Mouse (Mus musculus): Measurements from ENCODE around the gene Zdhhc17. TPM values are rescaled to one million over a fixed set of nuclear protein-coding genes. Genes with fewer than 3 reads are reported as not detected.

The Zdhhc17 gene
- polyA plus RNA-seq (2014; fragmentation: Nextera tagmentation; extraction: Ambion mirVana), result 23.2 and 25.5 TPM in 2 replicates

GRCm38 (mm10) chr10:111009641-111010479 is at the start of gene Zdhhc17:
TSS of gene Zdhhc17 (minus strand) at chr10:111010140.
- peak within 1 kb of the TSS; percentile 99 for H3K9ac ChIP-seq (replicated peaks; ENCODE audit: low read length)
- H3K4me2 ChIP-seq (ENCODE audit: low read depth, low read length), result peak within 1 kb of the TSS; percentile 87
- under 1% methylated on average over 87 of the region's 112 CpGs for WGBS
- ATAC-seq (replicated peaks; ENCODE audit: insufficient number of reproducible peaks, low FRiP score, low TSS enrichment, low read depth), result peak; percentile 93
- H3K36me3 ChIP-seq (replicated peaks; ENCODE audit: control insufficient read depth, insufficient read depth, low read depth, low read length), result no peaks in the 10 kb centered on the region
- no peaks in the 10 kb centered on the region for H3K27me3 ChIP-seq (ENCODE audit: control insufficient read depth, insufficient read depth, low read length)
- no peaks in the 10 kb centered on the region for H3K9me3 ChIP-seq (replicated peaks; ENCODE audit: control insufficient read depth, low read length)
- peak within 1 kb of the TSS; percentile 92 for H3K4me3 ChIP-seq (ENCODE audit: low read depth, low read length)
- no peaks in the 10 kb centered on the region for H3K4me1 ChIP-seq (ENCODE audit: control insufficient read depth, insufficient read depth, low read length)
- peak; percentile 94 for DNase-seq (ENCODE audit: low spot score)
- H3K27ac ChIP-seq (replicated peaks; ENCODE audit: low read depth, low read length), result peak within 1 kb of the TSS; percentile 98

GRCm38 (mm10) chr10:111055770-111056169 is 45.8 kb upstream of the Zdhhc17 start:
- H3K9me3 ChIP-seq (replicated peaks; ENCODE audit: control insufficient read depth, low read length), result no peaks in the 10 kb centered on the region
- ATAC-seq (replicated peaks; ENCODE audit: insufficient number of reproducible peaks, low FRiP score, low TSS enrichment, low read depth), result 0 out of 2 replicates have a peak, but pooled peaks have one; percentile 31
- H3K4me2 ChIP-seq (ENCODE audit: low read depth, low read length), result no peak overlapping the region
- no peak for DNase-seq (ENCODE audit: low spot score)
- H3K27me3 ChIP-seq (ENCODE audit: control insufficient read depth, insufficient read depth, low read length), result no peaks in the 10 kb centered on the region
- no peaks in the 10 kb centered on the region for H3K36me3 ChIP-seq (replicated peaks; ENCODE audit: control insufficient read depth, insufficient read depth, low read depth, low read length)
- 42% methylated on average over 4 of the region's 4 CpGs for WGBS
- no peak overlapping the region for H3K9ac ChIP-seq (replicated peaks; ENCODE audit: low read length)
- H3K4me3 ChIP-seq (ENCODE audit: low read depth, low read length), result no peak overlapping the region
- no peak overlapping the region for H3K27ac ChIP-seq (replicated peaks; ENCODE audit: low read depth, low read length)
- H3K4me1 ChIP-seq (ENCODE audit: control insufficient read depth, insufficient read depth, low read length), result no peaks in the 10 kb centered on the region

DNA sequence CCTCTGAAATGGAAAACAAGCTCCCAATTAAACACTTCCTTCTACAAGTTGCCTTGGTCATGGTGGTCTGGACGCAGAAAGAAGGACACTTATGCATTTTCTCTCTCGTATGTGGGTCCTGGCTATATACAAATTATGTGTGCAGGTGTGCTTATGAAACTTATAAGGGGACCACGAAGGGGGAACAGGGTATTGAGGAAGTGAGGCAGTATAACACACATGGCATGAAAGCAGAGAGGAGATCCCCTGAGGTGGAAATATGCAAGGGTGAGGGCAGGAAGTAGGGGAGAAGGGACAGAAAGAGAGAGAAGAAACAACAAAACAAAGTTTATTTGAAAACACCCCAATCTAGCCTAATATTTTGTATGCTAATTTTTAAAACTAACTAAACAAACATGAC is 41.7 kb upstream of the Zdhhc17 start:
- Histone ChIP-seq H3K27me3 (ENCODE audit: control insufficient read depth, insufficient read depth, low read length) (no peaks in the 10 kb centered on the region), H3K36me3 (replicated peaks; ENCODE audit: control insufficient read depth, insufficient read depth, low read depth, low read length) (no peaks in the 10 kb centered on the region), H3K4me1 (ENCODE audit: control insufficient read depth, insufficient read depth, low read length) (no peaks in the 10 kb centered on the region), H3K9me3 (replicated peaks; ENCODE audit: control insufficient read depth, low read length) (no peaks in the 10 kb centered on the region), H3K4me3 (ENCODE audit: low read depth, low read length) (no peak overlapping the region), H3K9ac (replicated peaks; ENCODE audit: low read length) (no peak overlapping the region), H3K27ac (replicated peaks; ENCODE audit: low read depth, low read length) (no peak overlapping the region), H3K4me2 (ENCODE audit: low read depth, low read length) (no peak overlapping the region)
- DNase-seq (ENCODE audit: low spot score) (no peak), ATAC-seq (replicated peaks; ENCODE audit: insufficient number of reproducible peaks, low FRiP score, low TSS enrichment, low read depth) (no peak)
- 91% methylated on average over 3 of the region's 3 CpGs for WGBS

DNA sequence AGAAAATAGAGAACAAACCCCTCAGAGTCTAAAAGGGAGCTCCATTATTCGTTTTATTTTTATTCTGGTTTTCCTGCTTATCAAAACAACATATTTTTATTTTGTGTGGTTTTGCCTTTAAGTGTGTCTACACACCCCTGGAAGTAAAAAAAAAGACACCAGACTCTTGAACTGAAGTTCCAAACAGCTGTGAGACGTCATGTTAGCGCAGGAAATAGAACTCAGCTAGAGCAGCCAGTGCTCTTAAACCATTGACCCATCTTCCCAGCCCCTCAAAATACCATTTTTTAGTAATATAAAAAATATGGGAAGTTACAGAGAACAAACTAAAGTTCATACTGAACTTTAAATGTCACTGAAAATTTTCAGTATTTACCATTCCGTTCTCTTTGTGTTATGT is 40.6 kb upstream of the Zdhhc17 start:
- no peak for DNase-seq (ENCODE audit: low spot score)
- no peak for ATAC-seq (replicated peaks; ENCODE audit: insufficient number of reproducible peaks, low FRiP score, low TSS enrichment, low read depth)
- Histone ChIP-seq H3K4me3 (ENCODE audit: low read depth, low read length) (no peak overlapping the region), H3K27ac (replicated peaks; ENCODE audit: low read depth, low read length) (no peak overlapping the region), H3K36me3 (replicated peaks; ENCODE audit: control insufficient read depth, insufficient read depth, low read depth, low read length) (no peaks in the 10 kb centered on the region), H3K9me3 (replicated peaks; ENCODE audit: control insufficient read depth, low read length) (no peaks in the 10 kb centered on the region), H3K4me1 (ENCODE audit: control insufficient read depth, insufficient read depth, low read length) (no peaks in the 10 kb centered on the region), H3K27me3 (ENCODE audit: control insufficient read depth, insufficient read depth, low read length) (no peaks in the 10 kb centered on the region), H3K9ac (replicated peaks; ENCODE audit: low read length) (no peak overlapping the region), H3K4me2 (ENCODE audit: low read depth, low read length) (no peak overlapping the region)
- WGBS, result 78% methylated on average over 4 of the region's 4 CpGs

DNA sequence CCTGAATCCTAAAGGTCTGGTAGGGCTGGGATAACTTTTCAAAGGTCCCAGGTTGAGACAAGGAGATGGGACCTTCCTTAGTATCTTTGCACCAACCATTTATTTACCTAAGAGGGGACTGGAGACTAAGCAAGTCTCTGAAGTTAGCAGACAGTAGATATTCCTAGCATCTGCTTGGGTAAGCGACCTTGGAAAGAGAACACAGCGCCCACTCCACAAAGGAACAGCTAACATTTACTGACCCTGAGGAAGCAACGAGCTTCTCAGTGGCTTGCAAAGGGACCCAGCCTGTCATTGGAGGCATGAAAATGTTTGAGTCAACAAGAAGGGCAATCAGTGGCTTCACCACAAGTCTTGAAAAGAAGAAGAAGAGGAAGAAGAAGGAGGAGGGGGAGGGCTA is 40.1 kb upstream of the Zdhhc17 start:
- 77% methylated on average over 3 of the region's 3 CpGs for WGBS
- Histone ChIP-seq H3K27me3 (ENCODE audit: control insufficient read depth, insufficient read depth, low read length) (no peaks in the 10 kb centered on the region), H3K36me3 (replicated peaks; ENCODE audit: control insufficient read depth, insufficient read depth, low read depth, low read length) (no peaks in the 10 kb centered on the region), H3K4me2 (ENCODE audit: low read depth, low read length) (no peak overlapping the region), H3K9me3 (replicated peaks; ENCODE audit: control insufficient read depth, low read length) (no peaks in the 10 kb centered on the region), H3K4me3 (ENCODE audit: low read depth, low read length) (no peak overlapping the region), H3K9ac (replicated peaks; ENCODE audit: low read length) (no peak overlapping the region), H3K4me1 (ENCODE audit: control insufficient read depth, insufficient read depth, low read length) (no peaks in the 10 kb centered on the region), H3K27ac (replicated peaks; ENCODE audit: low read depth, low read length) (no peak overlapping the region)
- no peak for DNase-seq (ENCODE audit: low spot score)
- ATAC-seq (replicated peaks; ENCODE audit: insufficient number of reproducible peaks, low FRiP score, low TSS enrichment, low read depth), result no peak

DNA sequence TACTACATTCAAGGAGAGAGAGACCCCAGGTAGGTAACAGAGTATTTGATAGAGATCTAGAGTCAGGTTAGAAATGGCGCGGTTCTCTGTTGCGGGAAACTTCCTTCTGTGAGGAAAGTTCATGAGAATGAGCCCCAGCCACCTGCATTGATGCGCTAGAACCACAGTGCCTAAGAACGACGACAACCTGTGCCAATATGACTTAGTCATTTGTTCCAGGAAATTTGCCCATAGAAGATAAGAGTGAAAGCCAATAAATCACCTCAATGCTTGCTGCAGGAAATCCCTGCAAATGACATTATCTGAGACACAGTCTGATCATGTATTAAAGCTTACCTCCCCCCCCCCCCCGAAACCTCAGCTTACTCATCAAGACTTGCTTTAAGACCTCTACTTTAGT is 38.0 kb upstream of the Zdhhc17 start:
- 90% methylated on average over 7 of the region's 7 CpGs for WGBS

DNA sequence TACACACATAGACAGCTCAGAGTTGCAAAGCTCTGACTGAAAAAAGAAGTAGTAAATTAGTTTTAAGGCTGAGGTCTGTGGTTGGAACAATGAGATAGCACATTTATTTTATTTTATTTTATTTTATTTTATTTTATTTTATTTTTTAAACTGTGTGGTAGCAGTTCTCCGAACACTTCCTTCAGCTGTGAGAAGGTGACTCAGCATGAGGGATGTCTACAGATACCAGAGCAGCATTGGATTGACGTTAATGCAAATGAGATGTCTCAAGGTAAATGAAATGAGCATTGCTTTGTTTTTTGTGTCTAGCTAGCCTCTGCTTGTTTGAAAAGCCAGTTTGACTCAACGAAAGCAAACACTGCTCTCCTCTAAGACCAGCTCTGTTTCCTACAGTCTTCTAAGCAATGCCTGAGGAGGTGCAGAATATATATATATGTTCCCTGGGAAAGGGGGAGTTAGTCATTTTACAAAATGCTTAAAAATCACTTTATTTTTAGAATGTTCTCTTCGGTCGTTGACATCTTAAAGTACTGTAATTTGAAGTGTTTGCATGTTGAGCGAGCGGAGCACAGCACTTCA is 30.2 kb upstream of the Zdhhc17 start:
- Histone ChIP-seq H3K9ac (replicated peaks; ENCODE audit: low read length) (no peak overlapping the region), H3K27me3 (ENCODE audit: control insufficient read depth, insufficient read depth, low read length) (no peaks in the 10 kb centered on the region), H3K27ac (replicated peaks; ENCODE audit: low read depth, low read length) (no peak overlapping the region), H3K4me3 (ENCODE audit: low read depth, low read length) (no peak overlapping the region), H3K9me3 (replicated peaks; ENCODE audit: control insufficient read depth, low read length) (no peaks in the 10 kb centered on the region), H3K4me2 (ENCODE audit: low read depth, low read length) (no peak overlapping the region), H3K36me3 (replicated peaks; ENCODE audit: control insufficient read depth, insufficient read depth, low read depth, low read length) (no peaks in the 10 kb centered on the region), H3K4me1 (ENCODE audit: control insufficient read depth, insufficient read depth, low read length) (no peaks in the 10 kb centered on the region)
- ATAC-seq (replicated peaks; ENCODE audit: insufficient number of reproducible peaks, low FRiP score, low TSS enrichment, low read depth), result no peak
- no peak for DNase-seq (ENCODE audit: low spot score)
- WGBS, result 83% methylated on average over 7 of the region's 7 CpGs

More for the DNA sequence above, 38.0 kb upstream of the Zdhhc17 start:
- Histone ChIP-seq H3K4me3 (ENCODE audit: low read depth, low read length) (no peak overlapping the region), H3K36me3 (replicated peaks; ENCODE audit: control insufficient read depth, insufficient read depth, low read depth, low read length) (no peaks in the 10 kb centered on the region), H3K4me1 (ENCODE audit: control insufficient read depth, insufficient read depth, low read length) (no peaks in the 10 kb centered on the region), H3K27ac (replicated peaks; ENCODE audit: low read depth, low read length) (no peak overlapping the region), H3K9me3 (replicated peaks; ENCODE audit: control insufficient read depth, low read length) (no peaks in the 10 kb centered on the region), H3K27me3 (ENCODE audit: control insufficient read depth, insufficient read depth, low read length) (no peaks in the 10 kb centered on the region), H3K9ac (replicated peaks; ENCODE audit: low read length) (no peak overlapping the region), H3K4me2 (ENCODE audit: low read depth, low read length) (no peak overlapping the region)
- ATAC-seq (replicated peaks; ENCODE audit: insufficient number of reproducible peaks, low FRiP score, low TSS enrichment, low read depth) (no peak), DNase-seq (ENCODE audit: low spot score) (no peak)

GRCm38 (mm10) chr10:111036851-111037250 is 26.9 kb upstream of the Zdhhc17 start:
- 63% methylated on average over 1 of the region's 1 CpGs for WGBS
- no peak overlapping the region for H3K4me3 ChIP-seq (ENCODE audit: low read depth, low read length)
- no peaks in the 10 kb centered on the region for H3K36me3 ChIP-seq (replicated peaks; ENCODE audit: control insufficient read depth, insufficient read depth, low read depth, low read length)
- ATAC-seq (replicated peaks; ENCODE audit: insufficient number of reproducible peaks, low FRiP score, low TSS enrichment, low read depth) (no peak), DNase-seq (ENCODE audit: low spot score) (no peak)
- no peak overlapping the region for H3K4me2 ChIP-seq (ENCODE audit: low read depth, low read length)
- H3K27me3 ChIP-seq (ENCODE audit: control insufficient read depth, insufficient read depth, low read length), result no peaks in the 10 kb centered on the region
- H3K9ac ChIP-seq (replicated peaks; ENCODE audit: low read length), result no peak overlapping the region
- H3K4me1 ChIP-seq (ENCODE audit: control insufficient read depth, insufficient read depth, low read length), result no peaks in the 10 kb centered on the region
- H3K27ac ChIP-seq (replicated peaks; ENCODE audit: low read depth, low read length), result no peak overlapping the region
- H3K9me3 ChIP-seq (replicated peaks; ENCODE audit: control insufficient read depth, low read length), result no peaks in the 10 kb centered on the region

Measured in embryonic facial prominence, embryonic 11.5 days (tissue).